Mouse (Mus musculus): Measurements from ENCODE around the gene Gak. TPM values are rescaled to one million over a fixed set of nuclear protein-coding genes. Genes with fewer than 3 reads are reported as not detected.
A peak's percentile ranks its signal among the peaks of the same experiment; 100 is the strongest.

The Gak gene
- polyA plus RNA-seq, 1 experiment from 2014 or later, result 48.1 TPM

GRCm38 (mm10) chr5:108668977-108669936, 39.7 kb upstream of the Gak start, which contains the start of gene Dgkq:
TSS of gene Dgkq (minus strand) at chr5:108669672.
- WGBS, result 7% methylated on average over 43 of the region's 43 CpGs
- ATAC-seq (ENCODE audit: insufficient number of reproducible peaks, insufficient read depth, low FRiP score, low TSS enrichment, low read depth), result peak; percentile 81
- Histone ChIP-seq H3K9ac (replicated peaks) (peak within 1 kb of the TSS; percentile 76), H3K4me1 (replicated peaks) (peaks cover 15% of the 10 kb centered on the region), H3K27ac (peak within 1 kb of the TSS; percentile 93), H3K4me2 (peak within 1 kb of the TSS; percentile 75), H3K9me3 (no peaks in the 10 kb centered on the region), H3K27me3 (no peaks in the 10 kb centered on the region), H3K4me3 (replicated peaks) (peak within 1 kb of the TSS; percentile 53), H3K36me3 (peaks cover 23% of the 10 kb centered on the region)

- Histone ChIP-seq H3K27me3 (no peaks in the 10 kb centered on the region), H3K4me2 (peak overlapping the region; percentile 75), H3K4me3 (replicated peaks) (peak overlapping the region; percentile 53), H3K4me1 (replicated peaks) (peaks cover 10% of the 10 kb centered on the region), H3K9ac (replicated peaks) (peak overlapping the region; percentile 76), H3K9me3 (no peaks in the 10 kb centered on the region), H3K27ac (peak overlapping the region; percentile 93), H3K36me3 (peaks cover 23% of the 10 kb centered on the region)
- 15% methylated on average over 3 of the region's 3 CpGs for WGBS
- ATAC-seq (ENCODE audit: insufficient number of reproducible peaks, insufficient read depth, low FRiP score, low TSS enrichment, low read depth), result no peak
These were observed 38.9 kb upstream of the Gak start for GRCm38 (mm10) chr5:108668387-108668932.

- H3K4me1 ChIP-seq (replicated peaks), result peaks cover 10% of the 10 kb centered on the region
- WGBS, result 78% methylated on average over 2 of the region's 2 CpGs
- H3K27ac ChIP-seq, result no peak overlapping the region
- no peaks in the 10 kb centered on the region for H3K9me3 ChIP-seq
- peaks cover 5% of the 10 kb centered on the region; the same call in 1 of the 2 replicates for H3K27me3 ChIP-seq
- no peak overlapping the region for H3K9ac ChIP-seq (replicated peaks)
- H3K36me3 ChIP-seq, result peaks cover 13% of the 10 kb centered on the region
- H3K4me2 ChIP-seq, result no peak overlapping the region
- no peak overlapping the region for H3K4me3 ChIP-seq (replicated peaks)
- ATAC-seq (ENCODE audit: insufficient number of reproducible peaks, insufficient read depth, low FRiP score, low TSS enrichment, low read depth), result no peak
These were observed 37.8 kb upstream of the Gak start for GRCm38 (mm10) chr5:108667370-108667769.

GRCm38 (mm10) chr5:108665066-108665465, 35.5 kb upstream of the Gak start:
- H3K9me3 ChIP-seq, result no peaks in the 10 kb centered on the region
- no peaks in the 10 kb centered on the region for H3K36me3 ChIP-seq
- no peak overlapping the region for H3K4me2 ChIP-seq
- H3K4me1 ChIP-seq (replicated peaks), result peaks cover 12% of the 10 kb centered on the region
- peaks cover 5% of the 10 kb centered on the region; the same call in 1 of the 2 replicates for H3K27me3 ChIP-seq
- WGBS, result 44% methylated on average over 3 of the region's 3 CpGs
- no peak for ATAC-seq (ENCODE audit: insufficient number of reproducible peaks, insufficient read depth, low FRiP score, low TSS enrichment, low read depth)
- H3K27ac ChIP-seq, result no peak overlapping the region
- no peak overlapping the region for H3K9ac ChIP-seq (replicated peaks)
- H3K4me3 ChIP-seq (replicated peaks), result no peak overlapping the region

GRCm38 (mm10) chr5:108662772-108663171, 33.2 kb upstream of the Gak start:
- peaks cover 19% of the 10 kb centered on the region for H3K4me1 ChIP-seq (replicated peaks)
- no peaks in the 10 kb centered on the region for H3K9me3 ChIP-seq
- no peak for ATAC-seq (ENCODE audit: insufficient number of reproducible peaks, insufficient read depth, low FRiP score, low TSS enrichment, low read depth)
- H3K27me3 ChIP-seq, result peaks cover 5% of the 10 kb centered on the region; the same call in 1 of the 2 replicates
- H3K27ac ChIP-seq, result no peak overlapping the region
- no peak overlapping the region for H3K4me2 ChIP-seq
- no peak overlapping the region for H3K4me3 ChIP-seq (replicated peaks)
- H3K9ac ChIP-seq (replicated peaks), result no peak overlapping the region
- peaks cover under 1% of the 10 kb centered on the region; the same call in 1 of the 2 replicates for H3K36me3 ChIP-seq
- 86% methylated on average over 4 of the region's 4 CpGs for WGBS

GRCm38 (mm10) chr5:108660632-108661268, 31.2 kb upstream of the Gak start:
- H3K36me3 ChIP-seq, result peaks cover 21% of the 10 kb centered on the region
- H3K4me1 ChIP-seq (replicated peaks), result peaks cover 19% of the 10 kb centered on the region
- H3K9ac ChIP-seq (replicated peaks), result peak overlapping the region; percentile 88
- ATAC-seq (ENCODE audit: insufficient number of reproducible peaks, insufficient read depth, low FRiP score, low TSS enrichment, low read depth), result peak; percentile 94
- 13% methylated on average over 36 of the region's 36 CpGs for WGBS
- H3K27ac ChIP-seq, result peak overlapping the region; percentile 23; the same call in 1 of the 2 replicates
- H3K27me3 ChIP-seq, result peaks cover 5% of the 10 kb centered on the region; the same call in 1 of the 2 replicates
- H3K9me3 ChIP-seq, result no peaks in the 10 kb centered on the region
- H3K4me2 ChIP-seq, result peak overlapping the region; percentile 90
- H3K4me3 ChIP-seq (replicated peaks), result peak overlapping the region; percentile 83

- Histone ChIP-seq H3K36me3 (peaks cover 29% of the 10 kb centered on the region), H3K27ac (peak within 1 kb of the TSS; percentile 23; the same call in 1 of the 2 replicates), H3K4me2 (peak within 1 kb of the TSS; percentile 90), H3K4me1 (replicated peaks) (peaks cover 19% of the 10 kb centered on the region), H3K27me3 (peaks cover 5% of the 10 kb centered on the region; the same call in 1 of the 2 replicates), H3K9me3 (no peaks in the 10 kb centered on the region), H3K4me3 (replicated peaks) (peak within 1 kb of the TSS; percentile 83), H3K9ac (replicated peaks) (peak within 1 kb of the TSS; percentile 88)
- ATAC-seq (ENCODE audit: insufficient number of reproducible peaks, insufficient read depth, low FRiP score, low TSS enrichment, low read depth), result peak; percentile 21
- 9% methylated on average over 24 of the region's 24 CpGs for WGBS
These were observed 30.4 kb upstream of the Gak start, which contains the start of gene Idua for GRCm38 (mm10) chr5:108659698-108660631. TSS of gene Idua (plus strand) at chr5:108660331.

GRCm38 (mm10) chr5:108658611-108659010, 29.1 kb upstream of the Gak start:
- Histone ChIP-seq H3K9ac (replicated peaks) (no peak overlapping the region), H3K27me3 (peaks cover 5% of the 10 kb centered on the region; the same call in 1 of the 2 replicates), H3K9me3 (no peaks in the 10 kb centered on the region), H3K36me3 (peaks cover 43% of the 10 kb centered on the region), H3K4me3 (replicated peaks) (no peak overlapping the region), H3K4me2 (no peak overlapping the region), H3K4me1 (replicated peaks) (peaks cover 19% of the 10 kb centered on the region), H3K27ac (no peak overlapping the region)
- WGBS, result 91% methylated on average over 1 of the region's 1 CpGs
- no peak for ATAC-seq (ENCODE audit: insufficient number of reproducible peaks, insufficient read depth, low FRiP score, low TSS enrichment, low read depth)

- no peak overlapping the region for H3K4me3 ChIP-seq (replicated peaks)
- no peaks in the 10 kb centered on the region for H3K9me3 ChIP-seq
- H3K36me3 ChIP-seq, result peaks cover 55% of the 10 kb centered on the region
- no peak for ATAC-seq (ENCODE audit: insufficient number of reproducible peaks, insufficient read depth, low FRiP score, low TSS enrichment, low read depth)
- H3K27me3 ChIP-seq, result no peaks in the 10 kb centered on the region
- 79% methylated on average over 5 of the region's 5 CpGs for WGBS
- no peak overlapping the region for H3K27ac ChIP-seq
- H3K4me2 ChIP-seq, result no peak overlapping the region
- H3K9ac ChIP-seq (replicated peaks), result no peak overlapping the region
- H3K4me1 ChIP-seq (replicated peaks), result peaks cover 19% of the 10 kb centered on the region
These were observed 27.9 kb upstream of the Gak start for GRCm38 (mm10) chr5:108657406-108657805.
